Mouse (Mus musculus) brain, embryonic 14.5 days (tissue): ENCODE results near the gene Rab43.

Experiments
- CTCF ChIP-seq: fragments of 200-500 bp; IDR thresholded peaks from 2 replicates; pipeline ENCODE4 v1.5.1; 2012; ENCODE audit warnings: inconsistent platforms, mild to moderate bottlenecking, moderate library complexity, borderline replicate concordance; ENCODE audit not compliant: insufficient read depth, insufficient read length; ENCODE audit errors: extremely low read depth
- POLR2A ChIP-seq: fragments of 200-500 bp; IDR thresholded peaks from 2 replicates; pipeline ENCODE4 v1.6.1; 2012; ENCODE audit warnings: mild to moderate bottlenecking, inconsistent platforms, borderline replicate concordance; ENCODE audit not compliant: poor library complexity, insufficient read depth, insufficient read length, severe bottlenecking; ENCODE audit errors: extremely low read depth

DNA sequence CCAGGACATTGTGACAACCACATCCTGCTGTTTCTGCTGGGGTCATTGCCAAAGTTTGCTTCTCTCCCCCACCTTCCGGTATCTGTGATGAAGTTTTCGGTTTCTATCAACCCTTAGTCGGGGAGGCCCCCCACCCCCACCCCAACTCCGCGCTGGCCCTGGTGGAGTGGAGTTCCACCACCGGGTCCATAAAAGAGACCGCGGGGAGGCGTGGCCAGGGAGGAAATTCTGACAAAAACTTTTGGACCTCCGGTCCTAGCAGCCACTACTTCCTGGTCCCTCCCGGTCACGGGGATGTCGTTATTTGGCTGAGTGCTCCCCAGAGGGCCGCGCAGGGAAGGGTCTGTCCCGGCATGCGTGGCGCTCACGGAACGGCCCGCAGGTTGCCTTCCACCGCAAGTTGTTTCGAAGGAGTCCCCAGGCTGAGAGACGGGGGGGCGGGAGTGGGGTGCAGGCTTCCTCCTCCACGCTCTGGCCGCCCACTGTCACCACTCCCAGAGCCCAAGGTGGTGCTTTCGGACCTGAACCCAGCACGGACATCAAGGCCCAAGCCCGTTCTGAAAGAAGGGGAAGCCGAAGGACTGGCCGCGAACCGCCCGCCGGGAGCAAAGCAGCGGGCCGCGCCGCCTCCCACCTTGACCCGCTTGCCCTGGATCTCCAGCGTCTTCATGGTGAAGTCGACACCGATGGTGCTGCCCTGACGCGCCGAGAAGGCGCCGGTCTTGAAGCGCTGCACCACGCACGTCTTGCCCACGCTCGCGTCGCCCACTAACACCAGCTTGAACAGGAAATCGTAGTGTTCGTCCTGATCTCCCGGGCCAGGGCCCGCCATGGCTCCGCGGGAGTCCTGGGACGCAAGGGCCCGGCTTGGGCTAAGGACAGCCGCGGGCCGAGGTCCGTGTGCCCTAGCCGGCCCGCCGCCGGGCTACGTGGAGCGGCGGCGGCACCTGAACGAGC lies 973 bp downstream of the Rab43 start:
- TF ChIP-seq POLR2A (no peak), CTCF (no peak)
